Mouse (Mus musculus) left cerebral cortex, postnatal 36 days (tissue): Measurements from ENCODE around the gene Mrgprb8. TPM values are rescaled to one million over a fixed set of nuclear protein-coding genes. Genes with fewer than 3 reads are reported as not detected.
"Not testable (repeated sequence)": the region's sequence is repeated elsewhere in the genome, so short reads cannot be mapped to it uniquely, and the experiment has no call there.

Experiments
- DNase-seq, 2 experiments: peaks; one replicate each; pipeline ENCODE4 v3.0.0; 2021 to 2022; ENCODE audit warnings: low spot score in 2 of 2, mixed read lengths in 1 of 2
- intact Hi-C: fragments of 180-260 bp; cut with DNase I; formaldehyde crosslinking; loops from one replicate; pipeline ENCODE4 v1.15.1; 2025
- total RNA-seq, 2 experiments: library from RNA; stranded (reverse); gene quantifications; 2 replicates each; pipeline ENCODE4 v1.2.3; 2021

Mrgprb8 gene
- not detected for total RNA-seq

GRCm38 (mm10) chr7:48388226-48388625 is at the start of gene Mrgprb8:
Mrgprb8 (plus strand) TSS chr7:48388526.
- DNase-seq: no peak
- intact Hi-C loops: no loop called here

DNA sequence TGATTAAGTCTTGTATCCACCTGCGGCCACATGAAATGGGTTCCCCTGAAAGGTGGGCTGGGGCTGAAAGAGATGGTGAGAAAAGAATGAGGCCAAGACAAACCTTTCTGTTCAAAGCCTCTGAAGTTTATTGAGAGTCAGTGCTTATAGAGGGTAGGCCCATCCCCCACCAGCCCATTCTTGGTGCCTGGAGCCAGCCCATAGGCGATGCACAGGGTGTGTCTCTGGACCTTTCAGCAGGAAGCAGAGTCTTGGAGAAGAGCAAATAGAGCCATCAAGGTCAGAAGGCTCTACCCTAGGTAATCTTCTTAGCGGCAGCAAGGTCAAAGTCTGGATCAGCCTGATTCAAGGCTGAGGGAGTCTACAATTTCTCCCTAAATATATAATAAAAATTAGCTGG is 47.6 kb downstream of the Mrgprb8 start:
- not testable (repeated sequence) for DNase-seq

DNA sequence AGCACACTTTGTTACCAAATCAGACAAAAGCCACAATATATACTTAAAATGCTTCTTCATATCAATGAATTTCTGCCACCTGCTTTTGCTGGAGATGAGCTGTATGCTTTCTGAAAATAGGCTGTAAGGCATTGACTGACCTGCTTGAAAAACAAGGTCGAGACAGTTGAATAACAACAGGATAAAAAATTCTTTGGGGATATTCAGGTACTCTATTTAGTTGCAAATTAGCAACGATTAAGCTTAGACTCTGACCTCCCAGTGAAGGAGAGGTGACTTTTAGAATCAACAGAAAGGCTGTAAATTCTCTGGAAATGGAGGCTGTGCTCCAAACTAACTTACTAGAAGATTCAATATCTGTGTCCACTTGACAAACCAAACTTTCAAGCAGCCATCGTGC is 48.3 kb downstream of the Mrgprb8 start:
- DNase-seq: no peak
- intact Hi-C loops: no loop called here

More for the DNA sequence above, 47.6 kb downstream of the Mrgprb8 start:
- intact Hi-C loops: not testable (repeated sequence)

Other genes starting within 250 kb of the Mrgprb8 start
- gene Mrgprb5, start 219.5 kb upstream of the Mrgprb8 start, total RNA-seq: not detected
- not detected for gene Mrgprb4, start 189.2 kb upstream of the Mrgprb8 start, total RNA-seq
- gene Mrgprb1, start 67.8 kb downstream of the Mrgprb8 start, total RNA-seq: not detected
- not detected for gene Mrgprx2, start 110.8 kb downstream of the Mrgprb8 start, total RNA-seq
- gene Mrgprb2, start 169.6 kb downstream of the Mrgprb8 start, total RNA-seq: not detected